Mouse (Mus musculus) left cerebral cortex, postnatal 4 days (tissue): Measurements from ENCODE around the gene Pde7b. TPM values are rescaled to one million over a fixed set of nuclear protein-coding genes. Genes with fewer than 3 reads are reported as not detected.

Source experiments
- DNase-seq: peaks from one replicate; pipeline ENCODE4 v3.0.0-alpha.2; 2022
- intact Hi-C: fragments of 180-260 bp; cut with DNase I; formaldehyde crosslinking; loops from one replicate; pipeline ENCODE4 v1.15.1; 2025
- total RNA-seq, 2 experiments: library from RNA; stranded (reverse); gene quantifications; 2 replicates each; pipeline ENCODE4 v1.2.3; 2021

The Pde7b gene
- total RNA-seq, 2 experiments from 2014 or later: 9.0 to 11.4 TPM

DNA sequence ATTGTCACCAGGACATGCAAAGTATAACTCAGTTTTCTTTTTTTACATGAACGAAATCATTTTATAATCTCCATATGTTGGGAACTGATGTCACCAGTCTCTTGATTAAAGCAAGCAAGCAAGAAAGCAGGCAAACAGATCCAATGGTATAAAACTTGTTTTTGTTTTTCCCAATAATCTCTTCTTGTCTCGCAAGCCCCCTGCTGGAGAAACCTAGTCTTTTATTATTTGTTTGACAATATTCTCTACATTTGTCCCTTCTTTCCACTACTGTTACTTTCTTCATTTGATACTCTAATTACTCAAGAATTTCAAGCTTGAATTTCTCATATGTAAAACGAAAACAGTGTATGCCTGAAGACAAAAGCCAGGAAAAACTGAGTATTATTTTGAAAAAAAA lies 220.1 kb downstream of the Pde7b start:
- no peak for DNase-seq
- intact Hi-C loops: no loop called here

DNA sequence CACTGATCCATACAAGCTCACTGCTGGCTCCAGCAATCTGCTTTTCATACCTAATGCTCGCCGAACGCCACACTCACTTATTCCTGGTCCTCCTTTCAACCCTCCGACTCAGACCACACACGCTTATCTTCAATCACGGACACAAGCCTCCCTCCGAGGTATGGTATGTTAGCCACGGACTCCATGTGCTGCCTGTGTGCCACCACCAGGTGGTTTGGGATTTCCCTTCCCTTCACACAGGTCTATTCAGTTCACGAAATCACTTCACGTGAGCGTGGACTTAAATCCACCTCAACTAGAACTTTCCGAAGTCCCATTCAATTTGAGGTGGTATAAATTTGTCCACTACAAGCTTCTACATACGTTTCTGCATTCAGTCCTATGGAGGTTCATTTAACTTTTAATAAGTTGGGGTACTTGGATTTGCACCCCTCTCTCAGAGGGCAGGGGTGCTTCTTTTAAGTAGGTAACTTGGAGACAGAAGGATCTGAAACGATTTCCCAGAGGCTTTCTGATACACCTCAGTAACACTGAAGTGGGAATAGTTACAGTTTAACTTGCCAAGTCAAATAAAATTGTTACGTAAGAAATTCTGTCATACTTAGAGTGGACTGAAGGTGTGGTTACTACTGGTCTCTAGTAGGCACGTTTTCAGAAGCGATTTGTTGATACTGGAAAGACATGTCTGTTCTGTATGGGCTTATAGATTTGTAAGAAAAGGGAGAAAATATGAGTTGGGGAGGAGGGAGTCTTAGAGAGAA lies 221.4 kb downstream of the Pde7b start:
- intact Hi-C loops: no loop called here
- DNase-seq: no peak

DNA sequence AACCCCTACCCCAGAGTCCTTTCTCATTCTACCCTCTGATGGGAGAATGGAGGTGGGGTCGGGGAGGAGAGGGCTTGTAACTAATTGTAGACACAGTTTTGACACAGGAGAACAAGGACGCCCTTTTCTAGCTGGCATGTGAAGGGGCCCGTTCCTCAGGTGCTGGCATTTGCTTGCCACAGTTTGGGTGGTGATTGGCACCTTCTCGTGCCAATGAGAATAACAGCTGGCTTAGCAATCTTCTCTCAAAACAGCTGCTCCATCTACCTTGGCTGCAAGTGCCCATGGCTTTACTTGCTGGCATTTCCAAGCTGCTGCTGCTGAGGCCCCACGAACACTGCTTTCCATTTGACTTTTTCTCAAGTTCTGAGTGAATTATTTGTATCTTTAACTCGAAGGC lies 223.7 kb downstream of the Pde7b start:
- no peak for DNase-seq
- intact Hi-C loops: no loop called here

DNA sequence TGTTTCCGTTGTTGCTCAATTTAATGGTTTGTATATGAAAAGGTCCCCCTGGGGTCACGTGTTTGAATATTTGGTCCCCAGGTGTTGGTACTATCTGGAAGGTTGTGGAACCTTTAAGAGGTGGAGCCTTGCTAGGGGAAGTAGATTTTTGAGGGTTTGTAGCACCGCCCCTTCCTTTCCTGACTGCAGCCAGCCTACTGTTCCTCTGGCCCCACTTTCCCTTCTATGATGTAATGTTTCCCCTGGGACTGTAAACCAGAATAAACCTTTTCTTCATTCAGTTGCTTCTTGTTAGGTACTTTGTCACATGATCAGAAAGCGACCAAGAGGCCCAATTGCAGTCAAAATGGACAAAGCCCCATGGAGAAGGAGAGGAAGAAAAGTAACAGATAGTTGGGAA lies 229.8 kb downstream of the Pde7b start:
- intact Hi-C loops: no loop called here
- no peak for DNase-seq

DNA sequence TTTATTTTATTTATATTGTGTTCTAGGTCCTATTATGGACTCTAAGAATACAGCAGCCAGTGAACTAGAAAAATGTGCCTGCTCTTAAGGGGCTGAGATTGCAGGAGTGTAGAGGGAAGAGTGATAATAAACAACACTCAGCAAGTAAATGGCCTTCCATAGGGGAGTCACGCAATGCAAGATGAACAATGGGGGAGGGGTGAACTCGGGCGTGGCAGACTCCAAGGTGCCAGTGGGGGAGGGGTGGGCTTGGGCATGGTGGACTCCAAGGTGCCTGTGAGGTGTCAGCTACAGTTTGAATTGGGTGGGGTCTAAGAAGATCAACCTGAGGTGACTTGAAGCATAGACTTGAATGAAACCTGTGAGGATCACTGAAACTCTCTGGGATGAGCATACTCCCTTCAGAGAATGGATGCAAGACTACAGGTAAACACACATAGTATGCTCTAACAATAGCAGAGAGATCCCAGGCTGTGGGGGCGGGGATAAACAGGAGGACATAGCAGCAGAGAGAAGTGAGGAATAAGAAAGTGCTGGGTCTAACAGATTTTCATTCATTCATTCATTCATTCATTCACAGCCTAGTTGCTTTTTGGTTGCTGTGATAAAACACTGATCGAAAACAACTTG lies 230.9 kb downstream of the Pde7b start:
- intact Hi-C loops: no loop called here

DNA sequence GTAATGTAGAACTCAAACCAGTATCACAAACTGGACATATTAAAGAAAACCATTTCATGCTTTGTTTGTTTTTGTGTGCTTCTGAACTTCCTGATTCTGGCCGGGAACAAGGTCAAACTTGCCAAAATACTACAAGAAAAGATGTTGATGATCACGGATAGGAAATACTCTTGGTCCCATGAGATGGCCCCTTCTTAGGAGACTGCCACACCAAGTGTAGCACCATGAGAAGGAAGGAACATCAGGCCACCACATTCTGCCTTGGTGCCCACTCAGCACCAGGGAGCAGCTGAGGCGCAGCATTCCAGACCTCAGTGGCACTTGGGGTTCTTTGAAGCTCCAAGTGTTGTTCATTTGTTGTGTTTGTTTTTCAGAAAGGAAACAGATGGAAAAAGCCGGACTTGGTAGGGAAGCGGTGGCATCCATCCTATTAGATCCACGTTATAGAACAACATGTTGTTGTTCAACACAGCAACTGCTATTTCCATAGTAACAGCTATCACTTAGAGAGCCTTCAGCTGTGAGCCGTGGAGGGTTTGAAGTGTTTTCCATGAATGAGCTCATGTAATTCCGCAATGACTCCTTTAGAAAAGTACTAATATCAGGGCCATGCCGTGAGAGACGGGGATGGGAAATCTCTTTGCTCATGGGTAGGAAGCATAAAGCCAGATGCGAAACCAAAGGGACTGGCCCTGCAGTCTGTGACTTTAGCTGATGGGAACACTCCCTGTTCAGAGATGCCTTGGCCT lies 232.5 kb downstream of the Pde7b start:
- intact Hi-C loops: no loop called here

More for the DNA sequence above, 230.9 kb downstream of the Pde7b start:
- DNase-seq: no peak

DNA sequence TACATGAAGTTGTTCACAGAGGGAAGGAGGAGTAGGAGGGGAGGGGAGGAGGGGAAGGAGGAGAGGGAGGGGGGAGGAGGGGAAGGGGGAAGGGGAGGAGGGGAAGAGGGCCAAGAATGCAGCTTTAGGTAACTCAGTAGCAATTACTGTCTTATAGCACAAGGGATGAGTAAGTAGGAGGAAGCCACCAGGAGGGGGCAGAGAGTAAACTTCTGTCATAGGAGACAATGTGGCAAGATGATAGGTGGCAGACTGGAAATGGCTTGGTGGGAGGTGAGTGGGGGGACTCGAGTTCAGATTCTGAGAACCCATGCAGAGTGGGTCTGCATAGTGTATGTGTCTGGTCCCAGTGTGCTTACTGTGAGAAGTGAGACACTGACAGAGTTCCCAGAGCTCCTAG lies 234.1 kb downstream of the Pde7b start:
- no peak for DNase-seq
- intact Hi-C loops: no loop called here

More for the DNA sequence above, 232.5 kb downstream of the Pde7b start:
- no peak for DNase-seq

DNA sequence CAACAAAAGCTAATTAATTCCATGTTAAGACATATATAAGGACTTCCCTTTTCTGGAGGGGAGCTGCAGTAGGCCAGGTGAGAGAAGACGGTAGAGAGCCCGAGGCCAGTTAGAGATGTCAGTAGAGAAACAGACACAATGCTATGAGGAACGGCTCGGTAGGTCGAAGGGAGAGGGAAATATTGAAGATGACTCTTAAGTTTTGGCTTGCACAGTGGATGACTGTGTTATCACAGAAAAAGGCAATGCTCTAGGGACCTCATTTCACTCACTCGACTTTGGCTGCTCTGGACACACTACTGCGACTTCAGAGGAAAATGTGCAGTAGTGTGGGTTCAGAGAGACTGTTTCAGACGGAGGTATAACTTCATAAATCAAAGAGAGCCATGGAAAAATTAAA lies 234.6 kb downstream of the Pde7b start:
- intact Hi-C loops: no loop called here
- no peak for DNase-seq

DNA sequence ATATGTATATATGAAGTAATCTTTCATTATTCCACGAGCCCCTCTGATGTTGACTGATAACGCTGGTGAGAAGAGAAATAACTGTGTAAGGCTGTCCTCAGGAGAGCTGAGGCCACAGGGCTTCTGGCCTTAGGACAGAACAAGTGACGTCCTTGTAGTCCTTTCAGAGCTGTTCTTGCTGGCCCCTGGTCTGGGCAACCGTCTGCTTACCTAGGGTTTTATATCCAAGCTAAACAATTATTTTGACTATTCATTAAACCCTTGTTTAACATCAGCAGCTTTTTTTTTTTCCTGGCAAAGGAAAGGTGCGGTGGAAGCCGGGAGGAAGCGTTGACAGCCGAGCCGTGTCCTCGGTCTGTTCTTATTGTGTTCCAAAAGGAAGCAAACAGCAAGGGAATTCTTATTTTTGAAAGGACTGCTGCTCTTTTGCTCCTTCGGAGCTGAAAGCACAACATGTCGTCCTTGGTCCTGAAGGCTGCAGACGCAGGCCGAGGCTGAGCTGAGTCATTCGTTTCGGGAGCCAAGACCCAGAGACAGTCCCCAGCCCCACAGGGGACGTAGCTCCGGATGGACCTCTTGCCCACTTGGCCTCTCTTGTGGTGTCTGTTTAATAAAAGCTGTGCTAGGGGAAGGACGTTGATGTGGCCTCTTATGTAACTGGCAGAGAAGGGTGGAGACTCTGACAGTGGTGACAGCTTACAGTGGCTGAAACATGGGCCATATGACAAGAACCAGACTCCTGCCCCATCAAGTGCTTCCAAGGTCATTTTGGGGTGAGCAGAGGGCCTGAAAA lies 238.2 kb downstream of the Pde7b start:
- no peak for DNase-seq
- intact Hi-C loops: no loop called here

DNA sequence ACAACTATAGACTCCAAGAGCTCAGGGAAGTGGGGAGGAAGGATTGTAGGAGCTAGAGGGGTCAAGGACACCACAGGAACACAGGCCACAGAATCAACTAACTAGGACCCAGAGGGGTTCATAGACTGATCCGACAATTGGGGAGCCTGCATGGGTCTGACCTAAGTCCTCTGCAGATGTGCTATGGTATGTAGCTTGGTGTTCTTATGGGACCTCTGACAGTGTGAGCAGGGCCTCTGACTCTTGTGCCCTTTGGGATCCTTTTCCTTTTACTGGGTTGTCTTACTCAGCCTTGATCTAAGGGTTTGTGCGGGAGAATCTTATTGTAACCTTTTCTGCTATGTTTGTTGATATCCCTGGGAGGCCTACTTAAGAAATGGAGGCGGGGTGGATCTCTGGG lies 239.1 kb downstream of the Pde7b start:
- intact Hi-C loops: no loop called here
- DNase-seq: no peak

DNA sequence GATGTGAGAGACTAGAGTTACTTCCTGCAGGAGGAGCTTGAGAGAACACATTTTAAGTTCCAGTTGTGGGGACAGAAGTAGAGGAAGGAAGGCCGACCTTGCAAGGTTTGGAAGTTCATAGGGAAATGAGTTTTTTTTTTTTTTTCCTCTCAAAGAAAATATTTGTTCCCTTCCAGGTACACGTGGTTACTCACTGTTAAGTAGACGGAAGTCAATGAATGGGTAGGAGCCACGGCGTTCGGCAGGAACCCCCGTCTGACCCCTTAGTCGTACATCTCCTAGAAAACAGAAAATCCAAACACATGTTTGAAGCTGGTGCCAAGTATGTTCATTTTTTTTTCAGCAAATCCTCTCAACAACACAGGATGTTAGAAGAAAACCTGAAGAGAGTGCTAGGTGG lies 245.4 kb downstream of the Pde7b start:
- intact Hi-C loops: no loop called here

DNA sequence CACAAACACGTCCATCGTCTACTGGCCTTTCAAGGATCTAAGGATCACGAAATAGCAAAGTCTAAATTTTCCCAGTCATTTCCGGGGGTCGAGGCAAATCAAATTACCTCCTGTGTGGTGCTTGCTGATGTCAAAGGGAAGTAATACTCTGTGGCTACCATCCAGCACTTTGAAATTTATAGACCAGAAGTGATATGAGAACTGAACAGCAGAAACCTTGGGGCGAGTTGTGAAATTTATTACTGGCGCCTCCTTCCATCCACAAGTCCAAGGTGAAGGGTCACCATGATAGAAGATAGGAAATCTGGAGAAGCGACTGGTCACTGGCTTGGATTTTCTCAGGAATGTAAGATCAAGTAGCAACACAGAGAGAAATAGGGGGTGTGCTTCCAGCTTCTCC lies 246.4 kb downstream of the Pde7b start:
- intact Hi-C loops: no loop called here
- DNase-seq: no peak

More for the DNA sequence above, 245.4 kb downstream of the Pde7b start:
- no peak for DNase-seq

DNA sequence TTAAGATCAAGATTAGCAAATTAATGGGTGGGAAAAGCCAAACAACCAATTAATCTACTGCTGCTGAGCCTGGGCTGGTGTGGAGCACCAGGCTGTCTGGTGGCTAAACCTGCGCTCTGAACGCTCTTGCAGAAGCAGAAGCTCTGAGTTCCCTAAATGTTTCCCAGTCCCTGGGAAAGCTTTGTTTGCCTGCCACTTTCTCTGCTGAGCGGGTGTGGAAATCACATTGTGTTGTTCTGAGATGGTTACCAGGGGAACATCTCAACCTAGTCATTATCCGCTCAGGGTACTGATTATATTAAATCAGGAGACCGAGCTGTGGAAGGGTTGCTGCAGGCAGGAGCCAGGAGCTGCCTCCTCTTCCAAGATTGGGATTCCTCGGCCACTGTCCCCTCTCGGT lies 250.0 kb downstream of the Pde7b start:
- DNase-seq: no peak

DNA sequence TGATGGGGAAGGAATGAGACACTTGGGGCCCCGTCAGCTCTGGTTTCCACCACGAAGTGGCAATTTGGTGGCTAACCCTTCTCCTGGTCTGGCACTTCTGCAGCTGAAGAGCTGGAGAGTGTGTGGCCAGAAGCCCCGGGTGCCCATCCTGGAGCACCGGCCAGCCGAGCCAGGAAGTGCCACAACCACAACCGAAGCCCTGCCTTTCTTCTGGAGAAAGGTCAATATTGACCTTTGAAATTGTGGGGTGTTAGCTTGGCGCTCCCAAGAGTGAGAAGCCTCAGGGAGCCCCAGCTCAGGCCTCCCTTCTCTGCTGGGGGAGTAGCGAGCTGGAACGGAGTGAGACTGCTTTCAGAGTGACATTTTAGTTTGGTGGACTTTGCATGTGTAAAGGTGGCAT lies 250.8 kb downstream of the Pde7b start:
- intact Hi-C loops: no loop called here
- DNase-seq: no peak

More for the DNA sequence above, 250.0 kb downstream of the Pde7b start:
- intact Hi-C loops: no loop called here

DNA sequence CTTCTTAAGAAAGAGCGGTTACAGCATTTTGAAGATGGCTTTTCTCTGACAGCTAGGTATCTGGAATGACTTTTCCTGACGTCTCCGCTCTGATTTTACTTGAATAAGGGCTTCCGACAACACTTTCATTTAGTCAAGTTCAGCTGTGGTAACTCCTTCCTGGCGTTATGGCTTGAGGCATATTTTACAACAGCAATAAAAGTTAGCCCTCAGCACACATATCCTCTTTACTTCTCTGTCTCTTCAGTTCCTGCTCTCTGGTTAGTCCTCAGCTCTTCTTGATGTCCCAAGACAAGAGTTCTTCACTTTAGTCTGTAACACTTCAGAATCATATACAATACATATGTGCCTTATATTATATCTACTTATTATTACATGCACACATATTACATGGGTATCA lies 251.4 kb downstream of the Pde7b start:
- intact Hi-C loops: no loop called here

DNA sequence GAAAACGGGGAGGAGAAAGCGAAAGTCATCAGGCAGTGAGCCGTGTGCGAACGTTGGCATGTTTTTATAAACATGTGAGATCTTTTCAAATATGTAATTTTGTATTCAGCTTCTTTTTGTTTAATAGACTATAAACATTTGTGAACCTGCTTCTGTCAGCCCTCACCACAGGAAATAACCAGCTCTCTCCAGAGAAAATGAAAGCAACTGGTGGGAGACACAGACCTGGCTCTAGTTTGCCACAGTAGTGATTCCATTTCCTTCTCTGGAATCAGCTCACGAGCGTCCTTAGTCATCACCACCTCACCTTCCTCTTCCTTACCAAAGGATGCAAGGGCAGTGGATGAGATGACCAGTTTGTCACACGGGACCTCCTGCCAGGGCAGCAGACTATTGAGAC lies 252.9 kb downstream of the Pde7b start:
- no peak for DNase-seq
- intact Hi-C loops: no loop called here

More for the DNA sequence above, 251.4 kb downstream of the Pde7b start:
- DNase-seq: no peak

DNA sequence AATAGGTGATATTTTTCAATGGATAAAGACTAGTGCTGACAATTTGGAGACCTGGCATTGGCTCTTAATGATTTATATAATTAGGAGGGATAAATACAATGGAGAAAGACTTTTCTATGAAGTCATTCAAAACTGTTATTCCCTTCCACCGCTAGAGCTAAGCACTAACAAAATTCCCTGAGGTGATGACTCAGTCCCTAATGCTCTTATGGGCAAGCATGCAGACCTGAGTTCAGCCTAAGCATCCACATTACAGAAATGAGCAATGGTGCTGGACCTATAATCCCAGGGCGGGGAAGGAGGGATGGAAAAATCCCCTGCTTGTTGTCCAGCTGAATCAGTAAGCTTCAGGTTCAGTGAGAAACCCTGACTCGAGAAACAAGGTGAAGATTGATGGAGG lies 260.2 kb downstream of the Pde7b start:
- intact Hi-C loops: no loop called here
- no peak for DNase-seq

DNA sequence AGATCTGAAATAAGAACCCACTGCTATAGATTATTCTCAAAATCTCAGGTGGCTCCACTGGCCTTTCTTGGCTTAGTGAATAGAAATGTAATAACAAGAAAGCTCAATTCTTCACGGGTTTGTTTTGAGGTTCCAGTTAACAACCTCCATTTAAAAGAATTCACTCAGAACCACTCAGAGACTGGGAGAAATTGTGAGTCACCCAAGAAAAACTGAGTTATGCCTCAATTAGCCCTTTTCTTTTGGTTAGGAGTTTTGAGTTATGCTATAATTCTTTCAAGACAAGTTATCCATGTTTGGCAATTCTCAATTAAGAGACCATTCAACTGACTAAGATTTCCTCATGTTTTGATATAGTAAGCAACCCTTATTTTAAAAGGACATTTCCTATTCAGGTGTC lies 260.9 kb downstream of the Pde7b start:
- intact Hi-C loops: no loop called here

DNA sequence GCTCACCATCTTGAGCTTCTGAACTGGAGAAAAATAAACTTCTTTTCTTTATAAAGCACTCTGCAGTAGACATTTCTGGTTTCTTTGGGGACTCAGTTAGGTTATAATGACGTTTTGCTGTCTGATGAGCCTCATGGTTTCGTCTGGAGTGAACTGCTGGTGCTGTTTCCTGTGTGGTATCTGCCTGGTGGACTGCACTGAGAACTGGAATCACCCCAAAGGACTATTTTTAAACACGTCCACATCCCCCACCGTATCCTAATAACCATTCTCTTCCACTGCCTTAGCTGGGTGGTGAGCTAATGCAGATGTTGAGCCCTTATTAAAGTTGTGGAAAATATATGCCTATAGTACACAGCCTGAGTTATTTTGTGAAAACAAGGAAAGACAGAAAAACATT lies 262.3 kb downstream of the Pde7b start:
- DNase-seq: no peak
- intact Hi-C loops: no loop called here

More for the DNA sequence above, 260.9 kb downstream of the Pde7b start:
- no peak for DNase-seq

DNA sequence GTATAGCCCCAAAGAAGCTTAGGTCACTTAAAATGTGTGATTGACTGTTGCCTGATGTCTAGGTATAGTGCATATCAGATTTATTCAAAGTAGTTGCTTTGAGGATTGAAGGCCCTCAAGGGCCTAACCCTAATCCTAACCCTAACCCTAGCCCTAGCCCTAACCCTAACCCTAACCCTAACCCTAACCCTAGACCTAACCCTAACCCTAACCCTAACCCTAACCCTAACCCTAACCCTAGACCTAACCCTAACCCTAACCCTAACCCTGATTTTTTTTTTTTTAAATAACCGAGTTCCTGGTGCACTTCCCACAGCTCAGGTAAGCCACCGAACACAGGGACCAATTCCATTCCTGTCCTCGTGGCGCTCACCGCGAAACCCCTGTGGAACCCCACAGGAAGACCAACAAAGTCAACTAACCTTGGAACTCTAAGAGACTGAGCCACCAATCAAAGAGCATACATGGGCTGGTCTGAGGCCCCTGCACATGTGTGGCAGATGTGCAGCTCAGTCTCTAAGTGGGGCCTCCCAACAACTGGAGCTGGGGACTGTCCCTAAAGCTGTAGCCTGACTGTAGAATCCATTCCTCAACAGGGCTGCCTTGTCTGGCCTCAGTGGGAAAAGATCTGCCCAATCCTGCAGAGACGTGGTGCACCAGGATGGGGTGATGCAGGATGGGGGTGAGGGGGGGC lies 265.1 kb downstream of the Pde7b start:
- intact Hi-C loops: no loop called here
- DNase-seq: no peak
